Mouse (Mus musculus) gastrocnemius, postnatal 14 days (tissue): ENCODE data around the gene Spdye4a. TPM values are rescaled to one million over a fixed set of nuclear protein-coding genes. Genes with fewer than 3 reads are reported as not detected.
A peak's percentile ranks its signal among the peaks of the same experiment; 100 is the strongest.

ENCODE experiments used
- DNase-seq: peaks from one replicate; pipeline ENCODE4 v3.0.0; 2021; ENCODE audit warnings: mixed read lengths
- intact Hi-C: fragments of 180-260 bp; cut with DNase I; formaldehyde crosslinking; loops from one replicate; pipeline ENCODE4 v1.15.1; 2025; ENCODE audit warnings: low total_unique reads
- long read RNA-seq, 2 experiments: library from polyadenylated mRNA; stranded (forward); transcript quantifications; one replicate each; pipeline ENCODE4 v2.0.0; 2021
- total RNA-seq, 2 experiments: library from RNA; stranded (reverse); gene quantifications; 2 replicates each; pipeline ENCODE4 v1.2.3; 2021

Gene Spdye4a
- total RNA-seq: not detected
- long read RNA-seq, experiment 1: 0 reads
- long read RNA-seq, experiment 2: 0 reads

DNA sequence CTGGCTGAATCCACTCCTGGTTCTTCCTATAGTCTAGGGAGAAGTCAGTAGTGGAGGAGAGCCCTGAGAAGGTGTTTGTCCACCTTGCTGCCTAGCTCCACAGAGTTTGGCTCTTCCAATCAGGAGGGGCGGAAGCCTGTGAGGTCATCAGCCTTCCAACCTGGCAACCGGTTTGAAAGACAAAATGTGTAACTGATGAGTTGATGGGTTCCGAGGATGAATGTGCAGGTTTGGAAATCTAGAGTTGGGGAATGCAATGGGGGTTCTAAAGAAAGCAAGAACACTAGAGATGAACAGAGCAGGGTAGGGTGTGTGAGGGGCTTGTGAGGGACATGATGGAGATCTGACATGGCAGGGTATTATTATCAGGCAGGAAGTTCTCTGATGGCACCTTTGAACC, at the start of gene Spdye4a:
Spdye4a (minus strand) TSS at position 101 of the 400 bp plus-strand sequence.
- intact Hi-C loops: no loop called here
- no peak for DNase-seq

DNA sequence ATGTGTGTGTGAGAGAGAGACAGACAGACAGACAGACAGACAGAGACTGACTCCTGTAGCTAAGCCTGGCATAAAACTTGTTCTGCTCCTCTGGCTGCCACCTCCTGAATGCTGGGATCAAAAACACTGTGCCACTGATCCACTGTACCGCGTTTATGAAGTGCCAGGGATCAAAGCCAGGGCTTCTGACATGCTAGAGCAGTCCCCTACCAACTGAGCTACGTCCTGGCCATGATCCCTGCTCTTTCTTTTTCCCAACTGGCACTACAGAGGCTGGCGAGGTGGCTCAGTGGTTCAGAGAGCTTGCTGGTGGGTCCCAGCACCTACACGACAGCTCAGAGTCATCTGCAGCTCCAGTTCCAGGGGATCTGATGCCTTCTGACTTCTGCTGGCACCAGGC, 49.1 kb upstream of the Spdye4a start:
- intact Hi-C loops: no loop called here
- DNase-seq: no peak

GRCm38 (mm10) chr5:143272540-143273330, 46.0 kb upstream of the Spdye4a start:
- intact Hi-C loops: no loop called here
- no peak for DNase-seq

- DNase-seq: no peak
- intact Hi-C loops: no loop called here
Measured at GRCm38 (mm10) chr5:143272108-143272507, 45.4 kb upstream of the Spdye4a start.

DNA sequence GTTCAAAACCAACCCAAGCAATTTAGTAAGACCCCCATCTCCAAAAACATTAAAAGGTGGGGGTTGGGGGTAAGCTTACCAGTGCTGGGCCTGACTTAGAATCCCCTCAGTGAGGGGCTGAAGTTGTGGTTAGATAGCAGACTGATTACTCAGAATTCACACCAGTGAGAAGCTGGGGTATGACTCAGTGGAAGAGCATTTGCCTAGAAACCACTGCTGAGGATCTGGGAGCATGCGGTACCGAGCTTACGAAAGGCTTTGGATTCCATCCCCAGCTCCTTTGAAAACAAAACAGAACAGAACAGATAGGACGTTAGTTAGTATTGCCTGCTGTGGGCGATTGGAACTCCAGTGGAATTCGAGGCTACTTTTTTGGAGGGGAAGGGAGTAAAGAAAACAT, 45.0 kb upstream of the Spdye4a start:
- intact Hi-C loops: no loop called here

DNA sequence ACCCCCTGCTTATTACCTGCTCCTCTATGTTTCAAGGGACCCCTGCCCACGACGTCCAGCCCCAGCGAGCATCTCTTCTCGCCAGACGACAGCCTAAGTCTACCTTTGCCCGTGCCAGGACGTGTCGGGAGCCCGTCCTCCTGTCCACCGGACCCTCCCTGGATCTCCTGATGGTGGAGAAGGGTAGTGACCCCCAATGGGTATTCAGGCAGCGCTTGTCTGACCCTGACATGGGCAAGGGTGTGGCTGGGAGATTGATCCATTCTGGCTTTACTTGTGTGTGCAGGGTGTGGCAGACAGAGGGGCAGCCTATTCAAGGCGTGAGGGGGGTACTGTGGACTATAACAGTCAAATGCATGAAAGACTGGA, 43.4 kb upstream of the Spdye4a start:
- intact Hi-C loops: no loop called here
- DNase-seq: no peak

More for the DNA sequence above, 45.0 kb upstream of the Spdye4a start:
- no peak for DNase-seq

DNA sequence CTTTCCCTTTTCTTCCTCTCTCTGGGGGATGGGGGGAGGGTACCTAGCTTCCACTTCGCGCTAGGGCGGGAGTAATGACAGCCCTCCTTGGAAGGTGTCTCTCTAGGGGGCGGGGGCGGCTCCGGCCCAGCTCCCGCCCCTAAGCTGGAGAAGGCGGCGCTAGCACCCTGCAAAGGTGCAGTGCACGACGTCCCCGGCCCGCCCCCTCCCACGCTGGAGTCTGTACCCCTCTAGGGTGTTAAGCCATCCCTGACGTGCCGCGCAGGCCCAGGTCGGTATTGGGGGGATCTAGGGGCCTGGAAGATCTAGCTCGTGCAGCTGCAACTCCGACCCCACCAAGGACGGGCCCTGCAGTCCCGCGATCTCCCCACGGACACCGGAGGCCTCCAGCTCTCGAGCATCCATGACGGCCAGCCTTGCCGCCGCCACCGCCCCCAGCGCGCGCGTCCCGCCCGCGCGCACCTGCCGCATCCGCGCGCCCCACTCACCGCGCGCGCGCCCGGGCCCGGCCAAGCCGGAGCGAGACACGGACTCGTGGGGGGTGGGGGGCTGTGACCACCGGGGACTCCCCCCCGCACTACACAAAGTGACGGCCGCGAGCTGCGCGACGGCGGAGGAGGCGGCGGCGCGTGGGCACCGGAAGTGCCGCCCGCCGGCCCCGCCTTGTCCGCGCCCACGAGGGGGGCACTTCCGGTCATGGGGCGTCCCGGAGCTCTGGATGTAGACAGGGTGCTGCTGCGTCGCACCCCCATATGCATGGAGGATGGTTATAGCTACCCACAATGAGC, 42.9 kb upstream of the Spdye4a start, which contains the start of gene Zfp316:
Zfp316 (minus strand) TSS at position 660 of the 788 bp plus-strand sequence.
- peak; percentile 78 for DNase-seq
- intact Hi-C loops: no loop called here

DNA sequence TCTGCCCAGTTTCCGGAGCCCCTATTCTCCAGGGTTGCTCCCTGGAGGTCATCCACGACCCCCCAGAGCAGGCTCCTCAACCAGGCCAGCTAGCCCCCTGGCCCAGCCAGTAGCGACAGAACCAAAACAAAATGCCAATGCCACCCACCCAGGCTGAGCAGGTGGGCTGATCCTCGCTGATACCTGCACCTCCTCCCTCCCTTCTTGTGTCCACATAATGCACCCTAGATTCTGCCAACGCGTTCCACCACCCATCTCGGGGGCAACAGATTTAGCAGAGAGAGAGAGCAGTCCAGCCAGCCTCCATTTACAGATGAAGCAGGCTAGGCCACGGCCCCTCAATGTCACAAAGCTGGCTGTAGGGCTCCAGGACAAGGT, 42.3 kb upstream of the Spdye4a start:
- no peak for DNase-seq
- intact Hi-C loops: no loop called here

GRCm38 (mm10) chr5:143266794-143267193, 40.1 kb upstream of the Spdye4a start:
- intact Hi-C loops: no loop called here
- DNase-seq: no peak

DNA sequence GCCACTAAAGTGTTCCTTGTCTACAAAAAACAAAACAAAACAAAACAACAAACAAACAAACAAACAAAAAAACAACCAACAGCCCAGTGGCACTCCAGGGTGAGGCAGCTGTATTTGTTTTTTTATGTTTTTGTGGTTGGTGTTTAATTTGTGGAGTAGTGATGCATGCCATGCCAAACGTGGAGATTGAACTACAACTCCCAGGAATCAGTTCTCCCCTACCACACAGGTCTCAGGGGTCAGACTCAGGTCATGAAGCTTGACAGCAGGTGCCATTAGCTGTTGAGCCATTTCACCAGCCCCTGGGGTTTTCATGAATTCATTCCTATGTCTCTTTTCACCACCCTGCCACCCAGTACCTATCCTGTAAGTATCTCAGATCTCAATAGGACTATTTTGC, 38.7 kb upstream of the Spdye4a start:
- intact Hi-C loops: no loop called here

GRCm38 (mm10) chr5:143264689-143265088, 38.0 kb upstream of the Spdye4a start:
- intact Hi-C loops: no loop called here
- no peak for DNase-seq

More for the DNA sequence above, 38.7 kb upstream of the Spdye4a start:
- DNase-seq: no peak

GRCm38 (mm10) chr5:143261636-143262035, 34.9 kb upstream of the Spdye4a start:
- intact Hi-C loops: no loop called here
- no peak for DNase-seq

DNA sequence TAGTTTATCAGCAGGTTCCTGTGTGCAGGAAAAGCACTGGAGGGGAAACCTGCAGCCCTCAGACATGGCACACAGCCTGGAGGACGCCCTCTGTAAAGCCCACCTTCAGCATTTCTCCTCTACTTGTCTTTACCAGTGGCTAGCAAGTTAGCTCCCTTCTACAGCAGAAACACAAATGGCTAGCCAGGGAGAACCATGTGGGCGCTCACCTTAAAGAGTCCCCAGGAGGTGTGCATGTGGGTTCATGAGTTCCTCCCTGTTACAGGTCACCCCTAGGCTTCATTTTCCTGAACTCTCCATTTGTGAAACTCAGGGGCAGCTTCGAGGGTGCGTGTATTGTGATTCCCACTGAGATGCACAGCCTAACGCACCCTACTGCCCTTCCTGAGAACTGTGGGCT, 29.1 kb upstream of the Spdye4a start:
- DNase-seq: no peak
- intact Hi-C loops: no loop called here

DNA sequence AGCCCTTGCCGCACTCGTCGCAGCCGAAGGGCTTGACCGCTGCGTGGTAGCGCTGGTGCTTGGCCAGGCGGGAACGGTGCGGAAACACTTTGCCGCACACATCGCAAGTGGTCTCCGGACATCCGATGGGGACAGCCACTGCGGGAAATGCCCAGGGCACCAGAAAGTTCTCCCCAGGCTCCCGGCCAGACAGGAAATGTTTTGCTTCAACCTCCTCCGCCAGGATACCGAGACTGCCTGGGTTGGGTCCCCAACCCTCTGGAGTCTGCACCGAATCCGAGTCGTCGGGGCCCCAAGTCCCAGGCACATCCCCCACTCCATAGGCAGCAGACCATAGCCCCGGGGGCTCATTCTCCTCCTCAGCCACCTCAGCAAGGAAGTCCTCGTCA, 28.4 kb upstream of the Spdye4a start:
- DNase-seq: no peak
- intact Hi-C loops: no loop called here

DNA sequence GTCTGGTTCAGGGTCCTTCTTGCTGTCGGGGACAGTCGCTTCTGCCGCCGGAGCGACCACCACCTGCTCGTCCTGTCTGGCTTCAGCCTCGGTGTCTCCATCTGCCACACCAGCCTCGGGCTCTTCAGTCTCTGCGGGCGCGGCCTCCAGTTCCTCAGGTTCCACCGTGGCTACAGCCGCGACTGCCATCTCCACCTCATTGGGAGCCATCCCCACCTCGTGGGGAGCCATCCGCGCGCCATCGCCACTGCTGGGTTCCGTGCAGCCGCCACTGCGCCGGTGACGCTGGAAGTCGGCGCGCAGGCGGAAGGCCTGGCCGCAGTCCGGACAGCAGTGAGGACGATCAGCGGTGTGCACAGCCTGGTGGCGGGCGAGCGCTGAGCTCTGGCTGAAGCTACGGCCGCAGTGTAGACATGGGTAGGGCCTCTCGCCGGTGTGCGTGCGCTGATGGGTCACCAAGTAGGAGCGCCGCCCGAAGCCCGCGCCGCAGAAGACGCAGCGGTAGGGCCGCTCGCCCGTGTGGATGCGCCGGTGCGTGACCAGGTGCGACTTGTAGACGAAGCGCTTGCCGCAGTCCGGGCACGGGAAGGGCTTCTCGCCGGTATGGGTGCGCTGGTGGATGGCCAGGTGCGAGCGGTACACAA, 27.9 kb upstream of the Spdye4a start:
- DNase-seq: no peak
- intact Hi-C loops: no loop called here

DNA sequence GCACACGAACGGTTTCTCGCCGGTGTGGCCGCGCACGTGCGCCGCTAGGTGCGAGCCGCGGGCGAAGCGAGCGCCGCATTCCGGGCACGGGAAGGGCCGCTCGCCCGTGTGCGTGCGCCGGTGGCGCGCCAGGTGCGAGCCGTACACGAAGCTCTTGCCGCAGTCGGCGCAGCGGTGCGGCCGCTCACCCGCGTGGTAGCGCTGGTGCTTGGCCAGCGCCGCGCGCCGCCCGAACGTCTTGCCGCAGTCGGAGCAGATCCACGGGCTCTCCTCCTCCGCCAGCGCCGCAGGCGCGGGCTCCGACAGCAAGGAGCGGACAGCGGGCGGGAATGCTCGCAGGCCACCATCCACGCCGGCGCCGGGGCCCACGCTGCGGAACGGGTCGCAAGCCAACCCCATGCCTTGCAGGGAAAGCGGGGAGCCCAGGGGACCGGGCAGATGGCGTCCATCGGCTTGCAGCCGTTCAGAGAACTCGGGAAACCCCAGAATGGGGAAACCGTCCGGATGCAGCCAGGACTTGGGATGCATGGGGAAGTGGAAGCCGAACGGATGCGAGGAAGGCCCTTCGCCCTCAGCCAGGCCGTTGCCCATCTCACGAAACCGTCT, 27.3 kb upstream of the Spdye4a start:
- DNase-seq: no peak
- intact Hi-C loops: no loop called here

DNA sequence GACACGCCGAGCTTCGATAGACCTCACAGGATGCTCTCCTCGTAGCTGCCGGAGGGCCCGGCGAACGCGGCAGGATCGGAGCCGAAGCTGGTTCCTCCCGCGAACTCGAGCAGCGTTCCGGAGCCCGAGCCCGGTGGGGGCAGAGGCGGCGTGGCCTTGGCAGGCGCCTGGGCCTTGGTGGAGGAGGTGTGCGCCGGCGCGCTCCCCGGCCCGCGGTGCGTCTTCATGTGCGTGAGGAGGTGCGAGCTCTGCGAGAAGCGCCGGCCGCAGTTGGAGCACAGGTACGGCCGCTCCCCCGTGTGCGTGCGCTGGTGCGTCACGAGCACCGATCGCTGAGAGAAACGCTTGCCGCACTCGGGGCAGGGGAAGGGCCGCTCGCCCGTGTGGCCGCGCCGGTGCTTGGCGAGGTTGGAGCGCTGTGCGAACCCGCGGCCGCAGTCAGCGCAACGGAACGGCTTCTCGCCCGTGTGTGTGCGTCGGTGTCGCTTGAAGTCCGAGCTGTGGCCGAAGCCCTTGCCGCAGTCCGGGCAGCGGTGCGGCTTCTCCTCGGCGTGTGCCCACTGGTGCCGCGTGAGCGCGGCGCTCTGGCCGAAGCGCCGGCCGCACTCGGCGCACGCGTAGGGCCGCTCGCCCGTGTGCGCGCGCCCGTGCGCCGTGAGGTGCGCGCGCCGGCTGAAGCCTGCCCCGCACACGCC, 26.6 kb upstream of the Spdye4a start:
- intact Hi-C loops: no loop called here
- no peak for DNase-seq

DNA sequence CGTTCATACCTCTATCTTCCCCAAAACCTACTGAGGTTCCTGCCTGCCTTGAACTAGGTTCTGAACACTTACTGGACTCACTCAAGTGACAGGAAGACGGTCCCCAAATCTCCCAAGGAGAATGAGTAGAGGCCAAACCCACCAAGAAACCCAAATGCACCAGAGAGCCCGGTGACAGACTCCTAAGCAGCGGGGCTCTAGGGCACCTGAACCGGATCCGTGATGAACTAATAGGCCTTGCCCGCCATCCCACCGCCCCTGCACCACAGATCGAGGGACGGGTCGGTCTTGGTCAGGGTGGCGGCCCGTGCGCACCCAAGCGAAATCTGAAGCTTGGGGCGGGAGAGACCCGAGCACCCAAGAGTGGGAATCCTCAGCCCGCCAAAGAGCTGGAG, 26.1 kb upstream of the Spdye4a start:
- intact Hi-C loops: no loop called here
- no peak for DNase-seq

DNA sequence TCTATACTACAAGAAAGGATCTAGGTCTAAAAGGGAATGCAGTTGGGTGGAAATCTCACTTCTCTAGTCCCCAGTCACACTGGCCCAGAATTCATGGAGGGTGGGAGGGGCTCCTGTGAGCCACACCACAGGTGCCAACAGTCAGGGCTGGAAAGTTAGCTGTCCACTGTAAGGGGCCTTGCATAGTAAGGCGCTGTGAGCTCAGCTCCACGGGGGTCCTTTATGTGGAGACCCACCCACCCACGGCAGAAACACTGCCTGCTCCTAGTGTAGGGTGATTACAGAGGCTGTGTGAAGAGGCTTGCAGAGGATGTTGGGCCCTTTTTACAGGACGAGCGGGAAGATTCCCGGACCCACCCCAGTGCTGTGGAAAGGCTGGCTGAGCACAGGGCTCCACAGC, 25.3 kb upstream of the Spdye4a start:
- DNase-seq: no peak
- intact Hi-C loops: no loop called here
